Comparison of ENCODE assay signal across 23 mouse cellular contexts in the genomic region with DNA sequence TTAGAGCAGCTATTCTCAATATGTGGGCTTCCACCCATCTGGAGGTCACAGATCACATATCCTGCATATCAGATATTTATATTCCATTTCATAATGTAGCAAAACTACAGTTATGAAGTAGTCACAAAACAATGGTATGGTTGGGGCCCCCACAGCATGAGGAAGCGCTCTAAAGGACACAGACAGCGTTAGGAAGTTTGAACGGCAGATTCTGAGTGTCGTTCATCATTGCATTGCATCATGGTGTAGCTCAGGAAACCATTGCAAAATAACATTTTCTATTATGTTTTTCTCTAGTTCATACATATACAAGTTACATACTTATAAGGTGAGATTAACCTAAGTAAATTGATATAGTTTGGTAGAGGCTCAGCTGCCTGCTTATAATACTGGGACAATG. TPM values are rescaled to one million over a fixed set of nuclear protein-coding genes. Genes with fewer than 3 reads are reported as not detected.
DNase-seq lines count a peak whose midpoint lies in the region; ATAC-seq and TF ChIP-seq lines count a peak whose summit lies in the region.
"Had no signal": no experiment of that assay in that cellular context is flagged by ENCODE, and none has a peak within 500 bp of the region (broad histone marks: within the 10 kb centered on the region; RNA-seq: fewer than 3 reads in every experiment).

No protein-coding gene starts in this region.

- no peaks in the 10 kb centered on the region for H3K36me3 ChIP-seq in heart, adult 2 months (ENCODE audit: control insufficient read depth, insufficient read depth, low read length)
- no peaks in the 10 kb centered on the region for H3K36me3 ChIP-seq in midbrain, embryonic 11.5 days (ENCODE audit: control insufficient read depth, insufficient read depth, low read length)
- H3K36me3 ChIP-seq: G1E had no signal

- H3K27ac ChIP-seq in heart, adult 2 months = no peak overlapping the region
- no peak overlapping the region for H3K27ac ChIP-seq in midbrain, embryonic 11.5 days (ENCODE audit: low read depth, low read length)
- H3K27ac ChIP-seq: embryonic facial prominence, embryonic 10.5 days; embryonic facial prominence, embryonic 12.5 days; forebrain, embryonic 13.5 days; forebrain, embryonic 15.5 days had no signal

- WGBS in heart, adult 2 months = 89% methylated on average over 4 of the region's 4 CpGs
- WGBS in midbrain, embryonic 11.5 days = 97% methylated on average over 4 of the region's 4 CpGs

- intact Hi-C loops in heart, adult 2 months (cut with DNase I) = no loop called here

- H3K4me3 ChIP-seq in heart, adult 2 months = no peak overlapping the region
- no peak overlapping the region for H3K4me3 ChIP-seq in midbrain, embryonic 11.5 days (ENCODE audit: low read depth, low read length)
- H3K4me3 ChIP-seq: embryonic facial prominence, embryonic 10.5 days; embryonic facial prominence, embryonic 12.5 days; forebrain, embryonic 13.5 days; forebrain, embryonic 15.5 days had no signal

- ATAC-seq in megakaryocyte, adult 5-6 weeks (ENCODE audit: poor library complexity, severe bottlenecking) = peak; percentile 58
- ATAC-seq in midbrain, embryonic 11.5 days (ENCODE audit: low FRiP score) = no peak
- ATAC-seq: CD4-positive, CD25-positive, alpha-beta regulatory T cell, adult 4 months; forebrain, embryonic 13.5 days; forebrain, embryonic 15.5 days; forebrain, postnatal 0 days had no signal

- no peak for TF ChIP-seq EP300 in heart, adult 2 months (IDR thresholded peaks at IDR 0.05; ENCODE audit: insufficient read depth, low read depth, low read length)

- no peak for TF ChIP-seq CTCF in heart, adult 2 months (IDR thresholded peaks at IDR 0.05)

- H3K27me3 ChIP-seq in heart, adult 2 months (ENCODE audit: control insufficient read depth, insufficient read depth, low read length) = no peaks in the 10 kb centered on the region
- no peaks in the 10 kb centered on the region for H3K27me3 ChIP-seq in midbrain, embryonic 11.5 days (ENCODE audit: control insufficient read depth, insufficient read depth, low read length)
- H3K27me3 ChIP-seq: CH12.LX; embryonic facial prominence, embryonic 12.5 days; forebrain, embryonic 13.5 days; forebrain, embryonic 15.5 days had no signal

- H3K4me2 ChIP-seq in midbrain, embryonic 11.5 days = no peak overlapping the region
- H3K4me2 ChIP-seq: embryonic facial prominence, embryonic 12.5 days; forebrain, embryonic 13.5 days; forebrain, embryonic 15.5 days had no signal

- no peak for TF ChIP-seq POLR2A in heart, adult 2 months (IDR thresholded peaks at IDR 0.05; ENCODE audit: insufficient read depth, low read depth, low read length)

- no peak overlapping the region for H3K9ac ChIP-seq in heart, adult 2 months (ENCODE audit: low read depth, low read length)
- no peak overlapping the region for H3K9ac ChIP-seq in midbrain, embryonic 11.5 days (ENCODE audit: low read length)
- H3K9ac ChIP-seq: embryonic facial prominence, embryonic 12.5 days; forebrain, embryonic 13.5 days; forebrain, embryonic 15.5 days; forebrain, postnatal 0 days had no signal

- DNase-seq in heart, adult 11 months = peak; percentile 55
- DNase-seq in heart, adult 2 months = no peak
- DNase-seq in midbrain, embryonic 11.5 days (ENCODE audit: low spot score, missing footprints) = no peak
- no peak for DNase-seq in MN1 (ENCODE audit: low spot score)
- DNase-seq: adrenal gland, adult 2 months; adrenal gland, postnatal 10 days; adrenal gland, postnatal 25 days; B cell, adult 2 months; cerebellum, adult 11 months; cerebellum, adult 18-20 months; cerebellum, adult 8-10 months; cerebellum, adult 9-11 months; cerebellum, postnatal 14 days; cerebellum, postnatal 36 days; forebrain, postnatal 0 days had no signal

- no peaks in the 10 kb centered on the region for H3K9me3 ChIP-seq in midbrain, embryonic 11.5 days (ENCODE audit: control insufficient read depth, low read length)
- H3K9me3 ChIP-seq: embryonic facial prominence, embryonic 10.5 days; embryonic facial prominence, embryonic 12.5 days; forebrain, embryonic 13.5 days; forebrain, embryonic 15.5 days; G1E had no signal

- H3K4me1 ChIP-seq in heart, adult 2 months (ENCODE audit: control insufficient read depth, insufficient read depth, low read length) = no peaks in the 10 kb centered on the region
- H3K4me1 ChIP-seq in midbrain, embryonic 11.5 days (ENCODE audit: control insufficient read depth, insufficient read depth, low read length) = no peaks in the 10 kb centered on the region
- H3K4me1 ChIP-seq: embryonic facial prominence, embryonic 10.5 days; embryonic facial prominence, embryonic 12.5 days; forebrain, embryonic 13.5 days; forebrain, embryonic 15.5 days had no signal

- H3K79me2 ChIP-seq in heart, adult 2 months (replicated peaks; ENCODE audit: control insufficient read depth, insufficient read depth, low read length) = no peaks in the 10 kb centered on the region

RNA-seq across cellular contexts. Expression of a gene that starts 42.2 kb away (rescaled TPM):
- total RNA-seq in heart, adult 2 months (2021) = 1 to 10 TPM; 5.6 to 5.7 TPM
- 4.1 and 8.3 TPM in 2 replicates for polyA plus RNA-seq in heart, adult 2 months (2012; rRNA removed)
- 0.58 and 1.6 TPM in 2 replicates for total RNA-seq in megakaryocyte, adult 5-6 weeks (2015)
- 1.2 and 2.2 TPM in 2 replicates for total RNA-seq in megakaryocyte, adult 5-6 weeks (2017)
- polyA plus RNA-seq in midbrain, embryonic 11.5 days (2014; fragmentation: Nextera tagmentation; extraction: Ambion mirVana) = 15.1 and 17.8 TPM in 2 replicates
- polyA plus RNA-seq: G1E had no signal
